Mouse (Mus musculus): ENCODE measurements at regions not wholly inside any gene's neighbourhood (a gene's known extent, or its start where the extent isn't known, plus 50 kb on each side); places are given as distances from the start of the nearest gene placed in this dataset.

DNA sequence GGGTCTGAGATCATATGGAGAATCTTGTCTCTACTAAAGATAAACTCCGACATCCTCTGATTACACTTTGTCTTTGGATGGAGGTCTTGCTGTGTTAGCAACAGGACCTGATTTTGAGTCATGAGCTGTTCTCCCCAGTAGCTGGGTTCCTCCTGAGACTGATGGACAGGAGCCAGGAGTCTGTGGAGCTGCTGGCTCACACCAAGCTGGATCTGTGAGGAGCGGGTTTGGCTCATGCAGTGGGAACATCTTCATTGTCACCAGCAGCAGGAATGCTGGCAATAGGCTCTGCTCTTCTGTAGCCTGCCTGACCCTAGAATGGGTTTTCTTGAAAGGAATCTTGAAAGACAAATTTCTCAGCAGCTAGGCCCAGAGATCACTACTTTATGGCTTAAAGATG lies 524.2 kb upstream of the Id2 start:
- intact Hi-C loops (cut with DNase I): no loop called here

DNA sequence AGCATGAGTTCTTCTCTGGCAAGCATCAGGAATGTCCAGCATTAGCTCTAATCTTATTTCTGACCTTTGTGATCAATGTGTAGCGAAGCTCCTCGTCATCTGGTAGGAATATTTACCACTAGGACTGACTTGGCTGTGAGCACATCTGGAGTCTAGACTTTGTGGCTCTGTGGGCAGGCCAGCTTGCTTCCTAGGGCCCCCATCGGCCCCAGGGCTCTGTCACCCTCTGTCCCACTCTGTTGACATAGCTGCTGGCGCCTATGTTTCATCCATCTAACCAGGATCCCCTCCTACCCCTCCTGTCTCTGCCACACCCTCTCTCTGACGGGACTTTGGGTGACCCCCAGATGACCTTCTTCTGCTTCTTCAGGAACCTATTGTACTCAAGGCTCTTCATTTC lies 520.6 kb upstream of the Id2 start:
- intact Hi-C loops (cut with DNase I): no loop called here

DNA sequence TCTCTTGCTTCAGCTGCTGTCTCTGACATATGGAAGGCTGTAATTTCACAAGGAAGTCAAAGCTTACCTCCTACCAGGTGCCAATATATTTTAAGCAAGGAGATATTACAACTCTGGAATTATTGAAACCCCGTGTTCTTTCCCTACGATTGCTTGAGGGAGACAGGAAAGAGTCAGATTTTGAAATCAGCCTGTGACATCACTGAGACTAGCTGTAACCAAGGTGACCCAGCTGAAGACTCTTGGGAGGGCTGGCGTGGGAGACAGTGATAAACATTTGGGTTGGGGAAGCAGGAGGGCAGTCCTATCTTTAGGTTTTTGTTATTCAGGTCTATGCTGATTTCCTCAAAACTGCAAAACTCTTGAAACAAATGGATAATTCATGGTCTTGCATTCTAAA lies 518.4 kb upstream of the Id2 start:
- intact Hi-C loops (cut with DNase I): no loop called here

DNA sequence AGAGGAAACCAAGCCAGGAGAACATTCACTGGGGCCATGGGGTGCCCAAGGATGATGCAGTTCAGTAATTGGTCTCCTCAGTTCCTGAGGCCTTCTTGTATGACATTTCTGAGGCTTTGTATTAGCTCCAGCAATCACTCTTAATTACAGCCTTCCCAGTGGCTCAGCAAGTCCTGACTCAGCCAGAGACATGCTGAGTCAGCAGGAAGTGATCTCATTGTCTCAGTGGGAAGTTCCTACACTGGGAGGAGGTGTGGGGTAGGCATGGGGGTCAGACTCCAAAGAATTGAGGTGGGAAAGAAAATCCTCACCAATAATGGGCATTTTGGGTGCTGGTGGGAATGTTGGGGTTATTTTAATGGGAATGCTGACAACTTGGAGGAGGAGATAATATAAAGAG lies 516.5 kb upstream of the Id2 start:
- intact Hi-C loops (cut with DNase I): no loop called here

DNA sequence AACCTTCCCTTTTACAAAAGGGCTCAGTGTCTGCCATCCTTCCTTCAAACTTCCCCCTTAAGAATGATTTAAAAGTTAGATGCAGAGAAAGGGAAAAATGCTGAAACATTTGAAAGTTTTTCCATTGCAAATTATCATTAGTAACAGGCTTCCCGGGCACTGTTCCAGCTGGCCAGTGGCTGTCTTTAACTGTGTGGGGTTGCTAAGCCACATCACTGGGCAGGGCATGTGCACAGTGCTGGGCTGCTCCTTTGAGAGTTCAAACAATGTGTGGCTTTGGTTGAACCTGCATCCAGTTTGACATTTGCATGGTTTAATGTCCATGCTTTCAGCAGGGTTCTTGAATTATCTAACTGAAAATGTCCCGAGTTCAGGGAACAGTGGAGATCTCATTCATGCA lies 512.1 kb upstream of the Id2 start:
- intact Hi-C loops (cut with DNase I): no loop called here

DNA sequence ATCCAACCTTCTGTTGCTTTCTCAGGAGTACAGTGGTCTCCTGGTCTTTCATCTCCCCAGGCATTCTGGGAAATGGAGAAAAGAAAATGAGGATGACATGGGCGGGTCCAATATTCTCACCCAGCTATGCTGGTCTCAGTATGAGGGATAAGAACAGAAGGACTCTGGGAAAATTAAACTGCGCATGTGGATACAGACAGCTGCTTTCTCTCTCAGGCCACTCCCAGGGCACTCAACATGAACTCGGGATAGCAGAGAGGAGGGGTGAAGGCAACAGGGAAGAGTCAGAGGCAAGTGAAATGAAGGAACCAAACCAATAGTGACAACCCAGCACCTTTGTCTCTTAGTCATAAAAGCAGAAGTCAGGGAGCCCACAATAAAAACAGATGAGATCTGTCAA lies 508.5 kb upstream of the Id2 start:
- intact Hi-C loops (cut with DNase I): no loop called here

DNA sequence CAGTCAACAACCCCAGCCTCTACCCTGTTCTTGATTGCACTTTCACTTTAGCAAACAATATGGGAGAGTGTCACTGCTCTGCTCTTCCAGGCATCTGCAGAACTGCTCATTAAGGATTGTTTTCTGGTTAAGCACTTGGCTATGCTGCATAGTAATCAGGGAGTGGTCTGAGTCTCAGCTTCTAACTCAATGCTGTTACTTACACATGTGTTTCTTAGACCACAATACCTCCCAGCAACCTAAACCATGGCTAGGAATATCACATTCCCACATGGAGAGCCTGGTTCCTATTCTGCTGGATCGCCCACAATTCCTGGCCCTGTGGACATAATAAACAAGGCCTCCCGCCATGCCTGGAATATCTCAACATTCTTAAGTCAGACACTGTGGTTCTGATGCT lies 493.3 kb upstream of the Id2 start:
- intact Hi-C loops (cut with DNase I): no loop called here

DNA sequence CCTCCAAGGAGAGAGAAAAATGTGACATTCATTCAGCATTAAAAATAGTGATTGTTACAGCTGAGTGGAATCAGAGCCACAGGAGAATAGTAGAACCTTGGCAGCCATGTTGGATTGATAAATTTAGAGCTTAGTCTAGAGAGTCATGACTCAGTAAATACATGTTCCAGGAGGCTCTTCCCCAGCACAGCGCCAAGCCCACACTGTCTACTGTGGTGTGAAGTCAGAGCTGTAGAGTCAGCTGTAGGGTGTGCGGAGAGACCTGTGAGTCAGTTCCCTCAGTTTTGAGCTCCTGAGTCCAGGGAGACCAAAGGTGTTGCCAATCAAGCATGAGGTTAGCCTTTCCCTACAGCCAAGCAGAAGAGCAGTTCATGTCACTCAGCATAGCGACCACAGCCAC lies 488.8 kb upstream of the Id2 start:
- intact Hi-C loops (cut with DNase I): no loop called here

DNA sequence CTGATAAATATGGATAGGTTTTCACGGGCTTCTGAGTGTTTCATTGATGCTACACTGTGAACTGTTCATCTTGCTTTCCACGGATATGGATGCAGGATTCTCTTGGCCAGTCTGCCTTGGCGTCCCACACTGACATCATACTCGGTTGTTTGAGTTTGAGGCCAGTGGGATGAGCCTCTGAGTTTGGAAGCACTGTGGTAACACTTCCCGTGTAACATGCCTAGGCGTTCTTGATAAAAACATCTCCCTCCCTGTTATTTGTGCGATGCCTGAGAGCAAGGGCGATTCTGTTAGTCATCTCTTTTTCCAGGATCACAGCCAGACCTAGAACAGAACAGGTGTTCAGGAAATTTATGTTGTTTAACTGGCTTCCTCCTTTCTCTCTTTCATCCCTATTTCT lies 482.5 kb upstream of the Id2 start:
- intact Hi-C loops (cut with DNase I): no loop called here

DNA sequence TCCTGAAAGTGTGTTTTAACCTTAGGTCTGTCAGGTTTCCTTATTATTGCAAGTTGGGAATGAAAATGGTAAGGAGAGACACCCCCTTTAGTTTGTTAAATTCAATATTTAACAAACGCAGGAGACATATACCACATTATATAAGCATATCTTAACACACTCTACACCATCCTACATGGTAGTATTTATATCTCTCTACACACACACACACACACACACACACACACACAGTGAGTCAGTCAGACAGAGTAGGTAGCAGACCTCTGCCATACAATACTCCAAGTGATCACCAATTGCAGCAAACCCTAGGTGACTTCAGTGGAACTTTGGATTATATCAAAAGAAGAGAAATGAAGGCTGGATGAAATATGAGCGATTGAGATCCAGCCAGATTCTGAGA lies 468.2 kb upstream of the Id2 start:
- intact Hi-C loops (cut with DNase I): no loop called here

DNA sequence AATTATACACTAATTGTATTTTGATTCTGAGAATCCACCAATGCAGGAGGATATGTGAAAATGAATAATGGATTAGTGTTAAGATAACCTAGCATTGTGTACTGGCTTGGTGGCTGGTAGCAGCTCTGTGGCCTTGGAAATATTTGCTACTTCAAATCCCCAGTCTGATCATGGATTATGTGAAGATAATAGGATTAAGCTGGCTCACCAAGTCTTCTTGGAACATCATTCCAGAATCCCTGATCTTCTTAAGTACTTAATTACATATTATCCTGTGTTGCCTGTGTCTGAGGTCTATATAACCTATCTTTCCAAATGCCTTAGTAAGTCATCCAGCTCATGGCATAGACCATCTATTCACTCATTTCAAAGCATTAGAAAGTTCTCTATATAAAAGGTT lies 462.7 kb upstream of the Id2 start:
- intact Hi-C loops (cut with DNase I): no loop called here

DNA sequence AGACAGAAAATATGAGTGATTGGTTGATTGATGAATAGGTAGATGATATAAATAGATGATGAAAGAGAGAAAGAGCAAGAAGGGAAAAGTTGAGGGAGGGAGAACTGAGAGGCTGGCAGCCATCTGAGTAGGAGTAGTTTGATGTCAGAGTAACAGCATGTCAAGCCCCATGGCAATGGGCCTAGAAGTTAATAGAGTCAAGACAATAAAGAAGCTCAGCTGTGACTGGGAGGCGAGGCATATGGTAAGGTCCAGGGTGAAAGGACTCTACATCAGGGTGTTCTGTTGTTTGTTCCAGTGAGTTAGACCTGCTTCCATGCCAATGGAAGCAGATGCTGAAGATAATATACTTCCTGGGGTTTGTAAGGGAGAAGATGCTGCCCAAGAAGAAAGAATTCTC lies 456.7 kb upstream of the Id2 start:
- intact Hi-C loops (cut with DNase I): no loop called here

DNA sequence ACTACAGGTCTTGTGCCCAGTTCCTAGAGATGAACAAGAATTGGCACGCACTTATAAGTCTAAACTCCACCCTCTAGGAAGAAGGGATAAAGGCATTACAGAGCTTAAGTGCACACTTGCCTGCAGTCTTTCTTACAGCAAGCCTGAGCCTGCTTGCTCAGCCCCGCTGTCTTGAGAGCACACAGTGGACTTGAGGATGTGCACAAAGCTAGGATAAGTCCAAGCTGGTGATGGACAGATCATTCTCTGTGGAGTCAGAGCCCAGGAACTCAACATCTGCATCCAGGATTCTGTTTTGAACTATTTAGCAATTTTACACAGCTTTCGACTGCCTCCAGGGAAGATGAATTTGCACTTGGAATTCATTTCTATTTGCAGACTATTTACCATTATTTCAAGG lies 452.8 kb upstream of the Id2 start:
- intact Hi-C loops (cut with DNase I): no loop called here

DNA sequence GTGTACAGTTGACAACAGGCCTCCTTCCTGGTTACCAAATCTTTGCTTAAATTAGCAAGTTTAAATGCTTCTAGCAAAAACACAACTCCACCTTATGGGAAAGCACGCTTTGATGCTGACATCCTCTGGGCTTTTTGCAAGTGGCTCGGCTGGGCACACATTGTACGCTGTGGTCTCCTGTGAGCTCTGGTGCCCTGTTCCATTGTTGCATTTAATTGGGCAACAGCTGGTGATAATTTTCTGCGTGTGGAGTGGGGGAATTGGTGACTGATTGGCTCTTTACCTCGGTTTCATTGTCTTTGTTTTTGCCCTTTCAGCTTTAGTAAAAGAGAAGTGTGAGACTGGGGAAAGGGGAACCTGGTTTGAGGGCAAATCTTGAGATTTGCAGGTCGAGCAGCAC lies 447.3 kb upstream of the Id2 start:
- intact Hi-C loops (cut with DNase I): no loop called here

DNA sequence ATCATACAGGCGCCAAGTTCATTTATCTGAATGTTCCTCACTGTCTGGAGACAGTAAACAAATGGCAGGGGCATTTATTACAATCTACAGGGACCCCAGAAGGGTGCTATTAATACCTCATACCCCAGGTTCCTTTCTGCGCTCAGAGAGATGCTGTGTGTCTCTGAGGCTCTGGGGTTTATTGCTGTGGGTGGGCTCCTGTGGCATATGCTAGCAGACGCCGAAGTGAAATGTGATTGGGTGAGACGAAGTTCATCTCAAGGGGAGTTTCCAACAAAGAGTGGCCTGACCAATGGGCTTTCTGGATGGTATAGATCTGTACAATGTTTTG lies 437.6 kb upstream of the Id2 start:
- intact Hi-C loops (cut with DNase I): no loop called here

DNA sequence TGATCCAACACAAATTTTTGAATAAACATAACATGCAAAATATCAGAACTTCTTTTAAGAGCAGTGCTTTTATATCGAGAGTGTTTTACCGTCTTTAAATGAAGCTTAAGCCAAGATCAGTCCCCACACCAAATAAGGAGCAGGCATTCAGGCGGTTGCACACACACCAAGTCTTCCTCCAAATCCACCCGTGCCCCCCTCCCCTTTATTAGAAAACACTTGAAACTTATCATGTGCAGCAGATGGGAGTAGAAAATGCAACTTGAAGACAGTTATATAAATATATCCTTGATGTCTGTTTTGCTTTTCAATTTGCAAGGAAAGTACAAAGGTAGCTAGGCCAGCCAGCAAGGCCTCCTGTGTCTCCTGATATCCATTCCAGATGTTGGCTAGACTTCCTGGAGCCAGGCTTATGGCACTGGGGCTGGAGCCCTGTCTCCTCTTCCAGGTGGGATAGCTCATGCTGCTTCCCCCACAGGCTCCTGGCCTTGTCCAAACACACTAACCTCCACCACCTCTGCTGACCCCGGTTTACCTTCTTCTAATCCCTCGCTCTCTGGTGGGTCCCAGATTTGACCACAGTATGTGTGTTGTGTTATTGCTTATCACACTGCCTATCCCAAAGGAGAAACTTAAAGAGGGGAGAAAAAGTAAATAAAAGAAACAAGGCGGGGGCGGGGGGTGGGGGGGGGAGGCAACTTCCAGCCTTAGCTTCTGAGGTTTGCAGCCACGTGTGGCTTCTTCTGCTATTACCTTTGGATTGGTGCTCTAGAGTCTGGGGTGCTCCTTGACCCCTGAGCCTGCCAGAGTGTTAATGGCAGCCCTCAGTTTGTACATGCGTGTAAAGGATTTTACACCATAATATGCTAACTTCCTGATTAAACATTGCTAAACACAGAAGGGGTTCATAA lies 437.0 kb upstream of the Id2 start:
- intact Hi-C loops (cut with DNase I): no loop called here

DNA sequence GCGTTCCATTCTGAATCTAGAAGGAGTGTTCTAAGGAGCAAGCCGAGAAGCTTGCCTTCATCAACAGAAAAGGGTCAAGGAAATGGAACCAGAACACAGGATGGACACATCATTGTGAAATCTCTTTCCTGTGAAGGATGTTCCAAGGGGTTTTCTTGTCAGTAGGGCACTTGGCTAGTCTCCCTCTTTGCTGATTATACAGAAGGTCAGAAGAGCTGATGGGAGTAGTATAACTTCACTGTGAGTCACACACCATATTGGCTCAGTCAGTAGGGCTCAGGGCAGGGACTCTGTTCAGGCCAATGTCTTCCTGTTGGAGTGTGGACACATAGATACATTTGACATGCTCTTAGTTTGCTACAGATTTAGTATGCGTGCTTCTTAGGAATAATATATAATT lies 433.5 kb upstream of the Id2 start:
- intact Hi-C loops (cut with DNase I): no loop called here

DNA sequence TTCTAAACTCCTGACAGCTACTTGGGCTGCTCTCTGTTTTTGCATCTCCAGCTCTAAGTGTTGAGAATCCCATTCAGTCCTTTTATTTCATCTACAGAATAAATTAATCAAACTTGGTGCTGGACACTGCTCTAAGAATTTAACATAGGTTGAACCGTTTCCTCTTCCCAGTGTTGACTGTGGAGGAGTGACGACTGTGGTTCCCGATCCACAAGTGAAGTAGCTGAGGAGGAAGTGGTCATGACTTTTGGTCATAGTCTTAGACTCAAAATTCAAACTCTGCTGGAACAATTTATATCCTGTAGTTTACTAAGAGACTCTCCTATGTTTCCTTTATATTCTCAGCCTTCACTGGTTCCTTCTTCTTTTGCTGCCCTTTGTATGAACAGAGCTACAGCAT lies 432.6 kb upstream of the Id2 start:
- intact Hi-C loops (cut with DNase I): no loop called here

DNA sequence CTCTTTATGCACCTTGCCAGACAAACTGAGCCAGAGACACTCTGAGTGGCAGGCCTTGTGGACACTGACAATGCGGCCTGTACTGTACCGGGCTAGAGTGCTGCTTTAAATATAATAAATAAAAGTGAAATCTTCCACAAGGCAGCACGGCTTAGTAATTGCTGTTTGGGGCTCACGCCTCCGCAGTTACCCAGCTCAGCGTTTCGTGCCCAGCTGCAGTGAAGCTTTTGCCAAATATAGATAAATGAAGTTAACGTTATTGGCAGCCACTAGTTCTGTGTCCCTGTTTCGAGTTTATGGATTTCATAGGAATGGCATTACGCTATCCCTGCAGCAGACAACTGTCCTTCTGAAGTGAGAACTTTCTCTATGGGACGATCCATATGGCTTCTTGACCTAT lies 429.7 kb upstream of the Id2 start:
- intact Hi-C loops (cut with DNase I): no loop called here

DNA sequence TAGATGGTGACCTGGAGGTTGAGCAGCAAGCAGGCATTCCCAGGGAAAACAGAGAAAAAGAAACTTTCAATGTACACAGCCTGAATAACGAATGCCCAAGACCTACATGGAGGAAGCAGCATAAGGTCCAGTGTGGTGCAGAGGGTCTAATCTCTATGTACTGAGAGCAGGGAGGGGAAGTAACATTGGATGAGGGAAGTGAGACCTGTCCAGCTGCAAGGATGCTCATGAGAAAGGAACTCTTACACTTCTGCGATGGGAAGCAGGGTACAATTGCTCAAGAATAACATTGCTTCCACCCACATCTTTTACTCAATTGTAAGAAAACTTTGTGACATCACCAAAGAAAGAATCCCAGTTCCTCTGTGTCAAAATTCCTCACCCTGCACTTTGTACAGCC lies 419.8 kb upstream of the Id2 start:
- intact Hi-C loops (cut with DNase I): no loop called here

DNA sequence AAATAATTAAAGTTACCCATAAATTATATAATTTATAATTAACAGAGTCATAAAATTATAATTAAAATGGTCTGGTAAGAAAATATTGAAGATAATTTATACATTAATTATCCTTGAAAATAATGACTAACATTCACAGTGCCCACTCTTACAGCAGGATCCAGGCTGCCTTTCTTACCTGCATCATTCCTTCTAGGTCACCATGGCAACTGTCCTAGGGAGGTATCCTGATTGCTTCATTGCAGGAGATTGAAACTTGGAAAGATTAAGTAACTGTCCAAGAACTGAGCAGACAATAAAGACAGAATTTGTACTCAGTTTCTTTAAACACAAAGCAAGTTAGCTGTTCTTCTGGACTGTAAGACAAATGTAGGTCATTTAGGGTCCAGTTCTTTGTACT lies 416.7 kb upstream of the Id2 start:
- intact Hi-C loops (cut with DNase I): no loop called here

DNA sequence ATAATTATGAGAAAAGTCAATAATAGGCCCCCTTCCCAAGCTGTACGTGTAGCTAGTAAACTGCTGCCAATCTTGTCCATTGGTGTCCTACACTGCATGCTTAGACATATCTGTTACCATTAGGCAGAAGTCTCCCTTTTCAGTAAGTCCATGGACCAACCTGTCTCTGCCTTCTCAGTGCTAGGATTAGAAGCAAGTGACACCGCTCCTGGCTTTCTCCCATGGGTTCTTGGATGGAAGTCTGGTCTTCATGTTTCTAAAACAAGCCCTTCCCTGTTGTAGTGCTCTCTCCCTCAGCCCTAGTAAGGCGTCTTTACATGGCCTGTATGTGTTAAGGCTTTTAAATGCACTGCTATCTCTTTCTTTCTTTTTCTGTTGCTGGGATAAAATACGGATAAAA lies 412.7 kb upstream of the Id2 start:
- intact Hi-C loops (cut with DNase I): no loop called here

DNA sequence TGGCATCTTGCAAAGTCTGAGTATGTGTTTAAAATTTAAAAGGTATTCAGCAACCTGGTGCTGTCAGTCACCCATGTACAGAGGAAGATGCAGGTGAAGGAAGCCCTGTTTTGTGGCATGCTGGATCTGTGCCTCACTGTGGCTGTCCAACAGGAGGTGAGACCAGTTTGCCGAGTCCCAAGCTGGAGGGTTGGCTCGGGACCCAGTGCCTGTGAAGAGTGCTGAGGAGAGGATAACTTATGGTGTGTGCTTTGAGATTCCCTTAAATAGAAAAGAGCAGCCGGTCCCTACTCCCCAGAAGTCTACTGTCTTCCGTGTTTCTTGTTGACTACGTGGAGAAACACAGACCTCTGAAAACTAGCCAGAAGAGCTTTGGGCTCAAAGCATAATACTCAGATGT lies 396.3 kb upstream of the Id2 start:
- intact Hi-C loops (cut with DNase I): no loop called here

All from adrenal gland (tissue).